Mouse (Mus musculus) layer of hippocampus, postnatal 25 days (tissue): ENCODE data around the gene Kcnk4. TPM values are rescaled to one million over a fixed set of nuclear protein-coding genes. Genes with fewer than 3 reads are reported as not detected.
A peak's percentile ranks its signal among the peaks of the same experiment; 100 is the strongest.

ENCODE experiments used
- DNase-seq, 2 experiments: peaks; one replicate each; pipeline ENCODE4 v3.0.0; 2022; ENCODE audit warnings: mixed read lengths in 2 of 2, low spot score in 1 of 2; ENCODE audit errors: extremely low spot score in 1 of 2
- total RNA-seq, 2 experiments: library from RNA; stranded (reverse); gene quantifications; 2 replicates each; pipeline ENCODE4 v1.2.3; 2021

Gene Kcnk4
- total RNA-seq, 2 experiments from 2014 or later, result 18.4 to 20.2 TPM

DNA sequence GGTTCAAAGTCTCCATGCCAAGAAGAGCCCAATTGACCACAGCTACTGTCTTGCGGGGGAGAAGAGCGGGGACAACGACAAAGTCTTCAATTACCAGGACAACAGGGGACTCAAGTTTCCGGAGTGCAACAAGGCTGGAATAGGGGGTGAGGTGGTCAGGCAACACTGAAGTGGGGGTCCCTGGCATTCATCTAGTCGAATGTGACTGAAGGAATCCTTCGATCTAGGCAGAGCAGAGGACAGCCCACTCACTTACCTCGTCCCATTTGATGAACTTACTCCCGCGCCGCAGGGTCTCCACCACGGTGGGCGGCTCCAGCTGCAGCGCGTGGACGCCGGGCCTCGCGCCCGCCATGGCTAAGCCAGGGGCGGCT lies 35.0 kb upstream of the Kcnk4 start:
- no peak for DNase-seq

DNA sequence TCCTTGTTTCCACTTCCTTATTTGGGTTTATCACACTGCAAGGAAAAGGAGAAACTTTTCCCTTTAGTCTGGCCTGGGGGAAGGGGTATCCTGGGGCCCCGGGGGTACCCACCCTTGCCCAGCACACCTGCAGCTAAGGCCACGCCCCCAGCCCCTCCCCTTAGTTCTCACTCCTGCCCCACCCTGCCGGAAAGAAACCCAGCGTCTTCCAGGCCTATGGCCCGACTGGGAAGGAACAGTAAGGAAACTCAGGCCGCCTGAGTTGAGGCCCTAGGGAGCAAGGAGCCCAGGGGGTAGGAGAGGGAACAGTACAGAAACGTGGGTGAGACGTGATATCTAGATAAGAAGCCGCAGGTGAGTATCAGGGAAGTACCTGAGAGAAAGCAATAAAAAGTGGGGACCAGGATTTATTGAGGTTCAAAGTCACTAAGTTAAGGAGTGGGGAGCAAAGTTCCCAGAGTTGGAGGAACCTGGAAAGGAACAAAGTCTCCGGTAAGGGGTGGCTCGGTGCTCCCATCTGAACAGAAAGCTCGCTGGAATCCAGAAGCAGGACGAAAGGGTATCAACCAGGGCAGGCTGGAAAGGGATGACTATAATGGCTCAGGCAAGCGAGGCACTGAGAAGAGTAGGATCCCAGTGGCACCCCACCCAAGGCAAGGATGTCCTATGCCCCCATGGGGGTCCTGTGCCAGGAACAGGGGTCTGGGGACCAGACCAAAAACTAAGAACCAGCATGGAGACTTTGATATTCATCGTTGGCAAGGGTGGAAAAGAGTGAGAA lies 34.4 kb upstream of the Kcnk4 start:
- DNase-seq, result no peak

DNA sequence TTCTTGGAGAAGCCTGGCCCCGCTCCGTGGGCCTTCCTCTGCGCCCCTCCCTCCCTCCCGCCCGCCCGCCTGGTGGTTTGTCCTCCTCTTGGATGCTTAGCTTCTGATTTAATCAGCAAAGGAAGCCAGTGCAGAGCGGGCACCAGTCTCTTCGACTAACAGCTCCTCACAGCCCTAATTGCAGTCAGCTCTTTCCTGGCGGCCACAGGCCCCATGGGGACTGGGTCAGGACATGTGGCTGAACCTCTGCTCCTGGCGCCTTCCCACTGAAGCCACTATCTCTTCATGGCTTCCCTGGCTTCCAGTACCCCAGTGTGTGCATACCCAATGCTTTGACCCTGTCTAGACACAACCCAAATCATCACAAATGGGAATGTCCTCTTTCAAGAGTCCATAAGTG lies 22.1 kb upstream of the Kcnk4 start:
- DNase-seq, result no peak

DNA sequence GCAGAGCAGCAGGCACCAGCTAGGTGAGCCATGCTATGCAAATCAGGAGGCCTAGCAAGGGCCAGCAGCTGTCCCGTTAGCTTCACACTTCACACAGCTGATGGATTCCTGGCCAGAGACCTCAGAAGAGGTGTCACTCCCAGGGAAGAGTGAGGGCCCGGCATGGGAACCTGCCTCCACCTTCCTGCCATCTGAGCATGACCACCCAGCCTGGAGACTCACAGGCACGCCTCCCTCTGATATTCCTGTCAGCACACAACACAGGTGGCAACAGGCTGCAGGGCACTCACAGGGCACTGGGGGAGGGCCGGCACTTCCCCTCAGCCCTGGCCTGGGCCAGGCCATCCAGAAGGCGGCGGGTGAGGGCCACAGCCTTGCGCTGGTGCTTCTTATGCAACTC lies 21.1 kb upstream of the Kcnk4 start:
- DNase-seq, result no peak

DNA sequence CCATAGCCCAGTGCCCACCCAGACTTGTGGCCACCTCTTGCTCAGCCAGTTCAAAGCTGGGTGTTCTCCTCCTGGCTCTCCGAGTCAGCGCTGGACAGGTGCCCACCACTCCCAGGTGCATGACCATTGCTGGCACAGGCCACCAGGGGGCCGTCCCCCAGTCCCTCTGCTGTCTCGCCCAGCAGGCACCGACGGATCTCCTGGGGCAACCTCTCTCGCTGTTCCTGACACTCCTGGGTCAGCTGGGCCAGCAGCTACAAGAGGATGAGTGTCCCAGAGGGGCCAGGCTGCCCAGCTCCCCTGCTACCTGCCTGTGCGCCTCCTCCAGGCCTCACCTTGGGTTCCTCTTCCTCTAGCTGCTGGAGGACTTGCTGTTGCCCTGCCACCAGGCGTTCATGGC lies 19.7 kb upstream of the Kcnk4 start:
- DNase-seq, result no peak

DNA sequence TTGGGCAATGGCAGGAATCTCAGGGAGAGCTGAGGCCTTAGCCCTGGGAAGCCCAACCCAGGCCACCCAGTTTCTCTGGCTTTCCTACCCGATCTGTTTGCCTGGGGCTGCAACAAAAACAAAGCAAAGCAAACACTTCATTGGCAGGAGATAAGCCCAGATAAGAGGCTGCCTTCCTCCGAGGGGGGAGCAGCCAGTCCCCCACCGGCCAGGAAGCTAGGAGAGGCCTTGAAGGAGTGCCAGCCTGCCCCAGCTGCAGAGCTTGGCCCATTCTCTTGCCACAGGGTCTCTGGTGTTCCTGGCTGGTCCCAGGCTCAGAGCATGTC lies 18.4 kb upstream of the Kcnk4 start:
- DNase-seq, result no peak

DNA sequence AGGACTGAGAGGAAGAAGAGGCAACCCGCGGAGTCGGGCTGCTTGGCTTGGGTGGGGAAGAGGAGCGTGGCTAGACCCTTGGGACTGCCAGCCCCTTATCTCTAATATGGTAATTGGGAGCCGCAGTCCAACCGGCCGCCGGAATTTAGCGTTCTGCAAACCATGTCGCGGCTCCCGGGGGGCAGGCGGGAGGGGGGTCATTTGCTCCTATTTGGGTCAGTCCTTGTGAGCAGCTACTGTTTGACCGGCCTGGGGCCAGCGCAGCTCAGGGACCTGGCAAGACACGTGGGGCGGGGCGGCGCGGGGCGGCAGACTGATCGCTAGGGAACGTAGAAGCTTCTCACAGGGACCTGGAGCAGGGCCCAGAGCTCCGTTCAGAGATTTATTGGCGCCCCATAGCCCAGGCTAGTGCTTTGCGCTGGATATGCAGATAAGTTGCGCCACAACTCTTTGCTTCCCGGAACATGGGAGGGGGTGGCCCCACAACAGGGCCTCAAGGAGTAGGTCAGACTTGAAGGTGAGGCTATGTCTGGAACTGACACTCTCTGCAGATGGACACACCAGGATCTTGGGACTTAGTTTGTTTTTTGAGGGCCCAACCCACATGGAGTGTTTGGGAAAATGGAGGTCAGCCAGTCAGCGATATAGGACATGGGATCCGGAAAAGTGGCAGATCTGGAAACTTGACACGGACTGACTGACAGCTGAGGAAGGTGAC lies 17.8 kb upstream of the Kcnk4 start:
- DNase-seq, result peak; percentile 58 to 60

DNA sequence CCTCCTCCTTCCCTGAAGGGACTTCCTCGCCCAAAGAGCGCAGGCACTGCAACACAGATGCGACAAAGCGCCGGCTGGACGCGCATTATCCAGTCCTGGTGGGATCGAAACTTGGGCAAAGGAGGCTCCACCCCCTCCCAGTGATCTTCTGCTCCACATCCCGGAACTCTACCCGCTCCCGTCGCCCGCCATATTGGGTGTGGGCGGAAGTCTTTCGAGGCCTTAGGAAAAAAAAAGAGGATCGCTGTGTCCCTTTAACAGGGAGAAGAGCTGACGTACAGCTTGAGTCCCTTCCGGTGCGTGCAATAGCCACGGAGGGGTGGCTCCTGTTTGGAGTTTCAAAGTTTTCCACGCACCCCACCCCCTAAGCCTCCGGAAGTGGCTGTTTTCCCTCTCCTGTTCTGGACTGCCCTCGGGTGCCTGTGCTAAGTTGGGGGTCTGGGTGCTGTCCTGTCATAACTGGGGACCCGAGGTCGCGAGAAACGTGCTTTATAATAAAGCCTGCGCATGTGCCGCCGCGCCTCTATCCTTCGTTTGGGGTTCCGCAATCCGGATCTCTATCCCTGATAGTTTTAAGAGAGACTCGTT lies 17.2 kb upstream of the Kcnk4 start:
- peak; percentile 79 to 85 for DNase-seq

DNA sequence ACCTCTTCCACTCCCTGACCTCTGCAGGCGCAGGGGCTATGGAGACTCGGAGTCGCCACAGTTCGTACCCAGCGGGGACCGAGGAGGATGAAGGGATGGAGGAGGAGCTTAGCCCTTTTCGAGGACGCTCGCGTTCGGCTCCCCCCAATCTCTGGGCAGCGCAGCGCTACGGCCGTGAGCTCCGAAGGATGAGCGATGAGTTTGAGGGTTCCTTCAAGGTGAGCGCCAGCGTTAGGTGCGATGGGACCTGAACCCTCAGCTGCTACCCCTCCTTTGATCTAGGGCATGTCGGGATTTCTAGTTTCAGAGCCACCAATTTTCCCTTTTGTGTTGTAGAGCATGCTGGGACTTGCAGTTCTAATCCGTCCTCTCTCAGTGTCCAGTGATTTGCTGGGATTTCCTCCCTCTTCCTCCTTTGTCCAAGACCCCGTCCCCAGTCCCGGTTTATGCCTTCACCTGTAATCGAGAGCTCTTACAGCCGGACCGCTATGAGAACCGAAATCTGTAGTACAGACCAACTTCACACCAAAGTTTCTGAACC lies 16.4 kb upstream of the Kcnk4 start:
- DNase-seq, result peak; percentile 51 to 52

DNA sequence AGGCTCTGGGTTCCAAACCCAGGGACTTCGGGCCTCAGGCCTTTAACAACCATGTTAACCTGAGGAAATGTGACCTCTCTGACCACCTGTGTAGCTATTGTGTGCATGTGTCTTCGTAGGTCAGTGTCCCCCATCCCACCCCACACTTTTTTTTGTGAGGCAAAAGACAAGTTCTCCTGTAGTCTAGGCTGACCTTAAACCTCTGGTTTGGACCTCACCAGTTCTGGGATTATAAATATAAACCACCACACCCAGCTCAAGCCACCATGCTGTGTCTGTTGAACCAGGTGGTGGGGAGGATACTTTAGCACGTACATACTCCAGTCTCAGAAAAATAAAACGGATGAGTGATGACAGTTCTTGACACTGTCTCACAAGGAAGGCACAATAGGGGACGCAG lies 15.6 kb upstream of the Kcnk4 start:
- DNase-seq, result no peak

DNA sequence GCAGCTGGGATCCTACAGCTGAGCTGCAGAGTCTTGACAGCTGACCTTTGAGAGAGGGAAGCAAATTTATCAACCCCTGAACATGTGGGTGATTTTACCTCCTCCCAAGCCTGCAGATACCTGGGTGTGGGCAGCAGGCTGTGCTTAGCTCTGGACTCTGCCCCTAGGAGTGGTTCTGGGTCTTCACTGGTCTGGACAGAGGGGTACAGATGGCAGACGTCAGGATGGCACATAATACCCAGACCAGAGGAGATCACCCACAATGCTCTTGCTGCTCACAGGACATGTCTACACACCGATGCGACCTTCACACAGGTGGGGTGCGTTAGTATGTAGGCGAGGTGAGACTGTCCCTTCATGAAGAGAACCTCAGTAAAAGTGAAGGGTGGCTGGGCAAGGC lies 15.2 kb upstream of the Kcnk4 start:
- no peak for DNase-seq

DNA sequence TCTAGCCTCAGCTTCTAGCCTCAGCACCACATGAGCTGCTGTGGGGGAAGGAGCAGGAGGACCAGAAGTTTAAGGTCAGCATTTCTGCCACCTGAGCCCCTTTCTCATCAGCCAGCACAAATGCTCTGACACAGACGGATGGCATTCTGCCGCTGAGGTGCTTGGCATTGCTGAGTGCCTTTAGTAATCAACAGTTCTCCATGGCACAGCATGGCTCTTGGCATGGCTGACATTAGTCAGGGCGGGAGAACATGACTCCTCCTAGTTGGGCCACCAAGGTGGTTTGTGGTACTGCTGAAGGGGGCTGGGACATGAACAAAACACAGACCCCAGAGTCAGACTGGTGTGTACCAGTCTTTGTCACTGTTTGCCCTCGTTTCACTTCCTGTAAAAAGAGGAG lies 13.9 kb upstream of the Kcnk4 start:
- no peak for DNase-seq

DNA sequence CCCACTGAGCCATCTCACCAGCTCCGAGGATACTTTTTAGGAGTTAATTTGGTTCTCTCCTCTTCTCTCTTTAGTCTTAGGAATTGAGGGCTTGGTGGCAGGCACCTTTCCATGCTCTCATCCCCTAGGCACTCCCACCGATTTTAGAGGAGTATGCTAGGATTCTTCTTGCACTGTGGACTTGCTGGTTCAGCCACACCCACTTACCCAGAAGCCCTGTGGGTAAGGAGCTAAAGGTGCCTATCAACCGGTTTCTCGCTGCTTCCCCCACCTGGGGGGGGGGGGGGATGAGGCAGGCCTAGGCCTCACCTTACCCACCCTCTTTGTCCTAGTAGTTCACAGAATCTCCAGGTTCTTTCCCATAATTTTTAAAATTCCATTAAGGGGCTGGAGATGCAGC lies 13.4 kb upstream of the Kcnk4 start:
- no peak for DNase-seq

DNA sequence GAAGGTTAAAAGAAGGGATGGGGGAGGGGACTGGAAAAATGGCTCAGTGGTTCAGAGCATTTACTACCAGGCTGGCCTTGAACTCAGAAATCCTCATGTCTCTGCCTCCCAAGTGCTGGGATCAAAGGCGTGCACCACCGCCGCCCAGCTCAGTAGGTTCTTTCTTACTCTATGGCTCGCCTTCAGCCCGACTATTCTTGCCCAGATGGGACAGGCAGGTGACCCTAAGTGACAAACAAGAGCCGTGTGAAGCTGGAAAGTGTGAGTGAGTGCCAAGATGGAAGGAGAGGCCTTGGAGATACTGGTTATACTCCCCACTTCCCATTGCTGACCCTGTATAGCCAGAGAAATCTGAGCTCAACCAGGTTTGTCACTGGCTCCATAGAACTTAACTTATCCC lies 9.4 kb upstream of the Kcnk4 start:
- no peak for DNase-seq

DNA sequence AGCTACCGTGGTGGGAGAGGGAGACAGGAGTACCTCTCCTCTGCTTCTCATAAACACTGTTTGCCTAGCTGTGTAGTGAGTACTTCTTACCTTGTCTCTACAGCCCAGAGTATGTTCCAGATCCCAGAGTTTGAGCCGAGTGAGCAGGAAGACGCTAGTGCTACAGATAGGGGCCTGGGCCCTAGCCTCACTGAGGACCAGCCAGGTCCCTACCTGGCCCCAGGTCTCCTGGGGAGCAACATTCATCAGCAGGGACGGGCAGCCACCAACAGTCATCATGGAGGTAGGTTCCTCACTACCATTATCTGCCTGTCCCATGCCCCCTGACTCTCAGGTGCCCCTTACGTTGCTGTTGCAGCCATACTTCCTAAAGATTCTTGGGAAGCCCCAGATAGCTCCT lies 8.4 kb upstream of the Kcnk4 start:
- no peak for DNase-seq

DNA sequence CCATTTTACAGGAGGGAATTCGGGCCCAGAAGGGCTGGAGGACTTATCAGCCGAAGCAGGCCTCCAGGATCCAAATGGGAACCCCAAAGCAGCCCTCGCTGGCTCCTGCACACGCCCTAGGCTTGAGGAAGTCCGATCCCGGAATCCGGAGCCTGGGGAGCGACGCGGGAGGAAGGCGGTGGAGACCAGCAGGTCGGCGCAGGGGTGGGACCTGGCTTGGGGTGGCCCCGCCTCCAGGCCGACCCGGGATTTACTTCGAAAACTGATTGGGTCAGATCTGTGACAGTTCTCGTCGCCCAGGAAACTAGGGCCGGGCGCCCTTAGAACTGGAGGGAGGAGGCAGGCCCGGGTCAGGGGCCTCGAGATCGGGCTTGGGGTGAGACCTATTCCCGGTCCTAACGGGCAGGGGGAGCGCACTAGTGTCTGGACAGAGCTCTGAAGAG lies 8.0 kb upstream of the Kcnk4 start, which contains the start of gene Gpr137:
TSS of gene Gpr137 (minus strand) at position 232 of the 443 bp plus-strand sequence.
- DNase-seq, result peak; percentile 73 to 90

DNA sequence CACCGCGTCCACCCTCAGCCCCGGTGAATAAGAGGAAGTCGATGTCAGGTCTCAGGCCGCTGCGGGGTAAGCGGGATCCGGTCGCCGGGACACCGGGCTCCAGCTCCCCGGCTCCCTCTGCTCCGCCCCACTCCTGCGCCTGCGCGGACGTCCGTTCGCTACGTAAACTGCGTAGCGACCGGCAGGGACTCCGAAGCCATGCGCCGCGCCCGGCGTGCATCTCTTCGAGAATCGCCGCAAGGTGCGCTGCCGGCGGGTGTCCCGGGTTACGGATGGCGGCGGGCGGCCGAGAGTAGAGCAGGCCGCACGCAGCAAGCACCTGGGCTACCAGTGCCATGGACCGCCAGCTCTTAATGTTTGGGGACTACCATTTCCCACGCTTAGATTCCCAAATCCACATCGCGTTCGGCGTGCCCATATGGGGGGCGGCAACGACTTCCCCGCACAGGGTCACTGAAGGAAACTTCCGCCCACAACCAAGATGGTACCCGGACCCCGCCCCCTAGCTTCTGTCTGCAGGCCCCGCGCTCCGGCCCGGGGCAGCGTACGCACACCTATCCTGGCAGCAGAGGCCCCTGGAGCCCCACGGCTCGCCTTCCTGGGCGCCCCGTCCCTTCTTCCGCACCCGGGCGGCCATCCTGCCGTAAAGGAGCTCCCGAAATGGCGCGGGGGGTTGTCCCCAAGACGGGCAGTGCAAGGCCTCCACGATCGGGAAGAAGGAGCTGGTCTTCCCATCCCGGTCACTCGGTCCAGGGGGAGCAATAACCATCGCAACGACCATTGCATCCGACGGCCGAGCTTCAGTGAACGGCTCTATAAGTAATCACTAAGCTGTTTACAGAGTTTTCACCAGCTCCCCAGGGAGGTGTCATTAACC lies 7.3 kb upstream of the Kcnk4 start, which contains the start of gene Bad:
TSS of gene Bad (plus strand) at position 490 of the 877 bp plus-strand sequence.
- peak; percentile 95 to 98 for DNase-seq

DNA sequence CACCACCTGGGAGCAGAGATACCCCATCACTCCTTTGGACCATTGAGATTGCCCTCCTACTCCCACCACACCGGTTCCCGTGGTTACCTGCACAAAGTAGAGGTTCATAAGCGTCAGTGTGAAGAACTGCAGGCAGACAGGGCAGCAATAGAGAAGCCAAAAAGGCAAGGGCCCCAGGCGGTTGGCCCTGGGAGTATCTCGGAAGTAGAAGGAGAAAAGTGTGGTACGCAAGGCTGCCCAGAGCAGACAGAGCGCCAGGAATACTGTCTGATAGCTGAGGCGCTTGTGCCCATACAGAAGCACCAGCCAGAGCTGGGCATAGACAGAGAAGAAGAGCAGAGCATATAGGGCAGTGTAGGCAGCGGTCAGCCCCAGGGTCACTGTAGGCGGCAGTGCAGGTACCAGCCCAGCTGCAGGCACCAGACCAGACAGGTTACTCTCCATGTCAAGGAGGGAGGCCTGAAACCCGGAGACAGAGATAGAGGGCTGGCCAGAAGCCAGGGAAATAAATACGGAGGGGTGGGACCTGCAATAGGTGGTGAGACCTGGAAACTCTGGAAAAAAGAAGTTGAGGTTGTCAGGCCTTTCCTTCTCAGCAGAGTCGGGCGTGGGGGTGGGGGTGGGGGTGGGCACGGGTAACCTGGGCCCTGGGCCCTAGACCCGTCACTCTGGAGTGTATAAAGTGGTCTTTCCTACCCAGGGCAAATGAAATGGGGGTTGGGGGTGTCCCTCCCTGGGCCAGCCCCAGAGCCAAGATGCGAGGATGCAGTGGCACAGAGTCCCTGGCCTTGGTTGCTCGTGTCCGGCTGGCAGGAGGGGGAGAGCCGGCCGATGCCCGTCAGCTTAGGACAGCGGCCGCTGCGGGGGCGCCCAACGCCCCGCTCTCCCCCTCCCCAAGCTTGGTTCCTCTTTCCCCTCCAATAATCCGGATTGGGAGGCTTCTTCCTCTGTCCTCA lies 6.4 kb upstream of the Kcnk4 start:
- DNase-seq, result no peak
